Mouse (Mus musculus): ENCODE data around the gene Mymk. TPM values are rescaled to one million over a fixed set of nuclear protein-coding genes. Genes with fewer than 3 reads are reported as not detected.

Gene Mymk
- polyA plus RNA-seq, 1 experiment from 2014 or later = 0.29 TPM

DNA sequence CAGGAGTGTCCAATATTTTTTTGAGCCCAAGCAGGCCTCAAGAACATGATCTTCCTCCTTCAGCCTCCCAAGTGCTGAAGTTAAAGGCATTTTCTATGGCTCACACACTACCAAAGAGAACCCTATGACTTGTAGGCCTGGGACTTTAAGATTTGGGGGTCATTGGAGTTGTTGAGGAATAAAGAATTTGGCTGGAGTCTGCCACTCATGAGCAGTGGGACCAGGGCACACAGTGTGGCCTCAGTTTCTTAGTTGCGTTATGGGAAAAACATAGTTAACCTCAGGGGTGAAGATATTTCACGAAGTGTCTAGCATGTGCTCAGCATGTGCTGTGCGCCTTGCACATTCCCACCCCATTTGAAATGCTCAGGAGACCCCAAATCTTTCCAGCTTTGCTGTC lies 45.6 kb downstream of the Mymk start:
- Histone ChIP-seq H3K36me3 (peaks cover 6% of the 10 kb centered on the region; the same call in 1 of the 2 replicates), H3K9me3 (no peaks in the 10 kb centered on the region), H3K4me3 (no peak overlapping the region), H3K4me1 (replicated peaks) (peaks cover 20% of the 10 kb centered on the region), H3K27me3 (ENCODE audit: insufficient read depth, poor library complexity, severe bottlenecking) (peaks cover 36% of the 10 kb centered on the region), H3K27ac (no peak overlapping the region)
- 97% methylated on average over 3 of the region's 3 CpGs for WGBS
- DNase-seq (ENCODE audit: low spot score) = no peak

DNA sequence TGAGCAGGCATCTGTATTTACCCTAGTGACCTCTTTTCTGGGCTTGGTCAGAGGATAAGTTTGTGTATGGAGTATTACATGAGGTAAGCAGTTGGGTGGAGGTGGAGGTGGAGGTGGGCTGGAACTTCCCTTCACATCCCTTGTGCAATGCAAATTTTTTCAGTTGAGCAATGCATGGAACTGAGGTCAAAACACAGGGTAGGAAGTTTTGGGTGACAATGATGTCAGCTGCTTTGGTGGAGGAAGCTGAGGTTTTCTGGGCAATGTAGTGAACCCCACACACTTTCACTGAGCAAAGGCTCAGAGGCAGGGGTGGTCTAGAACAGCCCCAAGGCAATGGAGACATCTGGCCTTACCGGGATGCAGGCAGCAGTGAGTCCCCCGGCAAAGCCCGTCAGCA lies 46.4 kb downstream of the Mymk start:
- Histone ChIP-seq H3K36me3 (peaks cover 11% of the 10 kb centered on the region), H3K27me3 (ENCODE audit: insufficient read depth, poor library complexity, severe bottlenecking) (peaks cover 35% of the 10 kb centered on the region), H3K4me3 (no peak overlapping the region), H3K9me3 (no peaks in the 10 kb centered on the region), H3K4me1 (replicated peaks) (peaks cover 20% of the 10 kb centered on the region), H3K27ac (no peak overlapping the region)
- WGBS = 88% methylated on average over 3 of the region's 3 CpGs
- DNase-seq (ENCODE audit: low spot score) = no peak

DNA sequence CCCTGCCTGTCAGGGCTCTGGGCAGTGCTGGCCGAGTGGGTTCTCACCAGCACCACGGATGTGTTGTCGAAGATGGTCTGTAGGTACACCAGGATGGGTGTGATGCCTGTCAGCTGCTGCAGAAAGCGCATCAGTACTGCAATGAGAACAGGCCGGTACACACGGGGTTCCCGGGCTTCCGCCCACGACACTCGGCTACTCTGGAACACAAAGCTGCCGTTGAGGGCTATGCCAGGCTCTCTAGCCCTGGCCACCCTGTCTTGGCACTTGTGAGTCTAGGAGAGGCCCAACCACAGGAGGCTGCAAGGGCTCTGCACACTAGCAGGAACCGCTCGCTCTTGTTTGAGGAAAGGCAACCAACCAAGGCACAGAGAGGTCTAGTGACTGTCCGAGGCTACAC lies 47.8 kb downstream of the Mymk start:
- no peak for DNase-seq (ENCODE audit: low spot score)
- WGBS = 86% methylated on average over 14 of the region's 14 CpGs
- Histone ChIP-seq H3K27me3 (ENCODE audit: insufficient read depth, poor library complexity, severe bottlenecking) (peaks cover 22% of the 10 kb centered on the region), H3K9me3 (no peaks in the 10 kb centered on the region), H3K4me1 (replicated peaks) (peaks cover 20% of the 10 kb centered on the region), H3K4me3 (no peak overlapping the region), H3K36me3 (peaks cover 26% of the 10 kb centered on the region), H3K27ac (peak overlapping the region; percentile 31; the same call in 1 of the 2 replicates)

DNA sequence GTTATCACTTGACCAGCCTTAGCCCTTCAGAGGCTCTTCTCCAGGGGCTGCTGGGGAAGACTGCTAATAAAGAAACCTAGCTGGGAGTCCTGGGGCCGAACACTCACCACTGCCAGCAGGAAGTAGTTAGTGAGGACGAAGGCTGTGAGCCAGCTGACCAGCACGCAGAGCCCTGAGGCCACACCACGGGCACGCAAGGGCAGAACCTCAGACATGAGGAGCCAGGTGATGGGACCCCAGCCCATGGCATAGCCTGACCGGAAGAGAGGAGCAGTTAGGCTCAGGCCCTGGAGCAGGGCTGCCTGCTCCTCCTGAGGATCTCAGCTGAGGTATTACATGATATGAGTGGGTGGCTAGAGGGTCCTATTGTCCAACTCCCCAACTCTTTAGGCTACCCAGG lies 49.4 kb downstream of the Mymk start:
- Histone ChIP-seq H3K4me1 (replicated peaks) (peaks cover 13% of the 10 kb centered on the region), H3K27me3 (ENCODE audit: insufficient read depth, poor library complexity, severe bottlenecking) (peaks cover 12% of the 10 kb centered on the region), H3K9me3 (no peaks in the 10 kb centered on the region), H3K36me3 (peaks cover 41% of the 10 kb centered on the region), H3K27ac (no peak overlapping the region), H3K4me3 (no peak overlapping the region)
- 74% methylated on average over 6 of the region's 6 CpGs for WGBS
- no peak for DNase-seq (ENCODE audit: low spot score)

- 90% methylated on average over 1 of the region's 1 CpGs for WGBS
- H3K9me3 ChIP-seq = no peaks in the 10 kb centered on the region
- DNase-seq (ENCODE audit: low spot score) = no peak
- 0 out of 2 replicates have a peak, but pooled peaks cover 2% of the 10 kb centered on the region for H3K4me1 ChIP-seq (replicated peaks)
- H3K4me3 ChIP-seq = no peak overlapping the region
- peaks cover 56% of the 10 kb centered on the region for H3K36me3 ChIP-seq
- H3K27ac ChIP-seq = no peak overlapping the region
- H3K27me3 ChIP-seq (ENCODE audit: insufficient read depth, poor library complexity, severe bottlenecking) = peaks cover 2% of the 10 kb centered on the region
Observed at GRCm38 (mm10) chr2:27021103-27021502, 50.9 kb downstream of the Mymk start.

- 0 out of 2 replicates have a peak, but pooled peaks cover under 1% of the 10 kb centered on the region for H3K27me3 ChIP-seq (ENCODE audit: insufficient read depth, poor library complexity, severe bottlenecking)
- H3K4me3 ChIP-seq = no peak overlapping the region
- WGBS = 88% methylated on average over 2 of the region's 2 CpGs
- H3K9me3 ChIP-seq = no peaks in the 10 kb centered on the region
- H3K4me1 ChIP-seq (replicated peaks) = 0 out of 2 replicates have a peak, but pooled peaks cover 2% of the 10 kb centered on the region
- H3K27ac ChIP-seq = no peak overlapping the region
- peaks cover 72% of the 10 kb centered on the region for H3K36me3 ChIP-seq
- no peak for DNase-seq (ENCODE audit: low spot score)
Observed at GRCm38 (mm10) chr2:27019530-27019929, 52.4 kb downstream of the Mymk start.

- Histone ChIP-seq H3K4me1 (replicated peaks) (no peaks in the 10 kb centered on the region), H3K4me3 (no peak overlapping the region), H3K27ac (no peak overlapping the region), H3K36me3 (peaks cover 85% of the 10 kb centered on the region), H3K9me3 (no peaks in the 10 kb centered on the region), H3K27me3 (ENCODE audit: insufficient read depth, poor library complexity, severe bottlenecking) (no peaks in the 10 kb centered on the region)
- 56% methylated on average over 5 of the region's 5 CpGs for WGBS
- DNase-seq (ENCODE audit: low spot score) = peak; percentile 71
Observed at GRCm38 (mm10) chr2:27017802-27018201, 54.2 kb downstream of the Mymk start.

Other genes with a start within 250 kb of the Mymk start
- not detected in 2 replicates for gene Abo, start 207.2 kb downstream of the Mymk start, polyA plus RNA-seq (2016; fragmentation: Nextera tagmentation; extraction: Ambion mirVana)
- gene Surf6, start 169.3 kb downstream of the Mymk start, polyA plus RNA-seq (2016; fragmentation: Nextera tagmentation; extraction: Ambion mirVana) = 30.8 and 33.4 TPM in 2 replicates
- 111 and 130 TPM in 2 replicates for gene Med22, start 161.5 kb downstream of the Mymk start, polyA plus RNA-seq (2016; fragmentation: Nextera tagmentation; extraction: Ambion mirVana)
- gene Rpl7a, start 161.4 kb downstream of the Mymk start, polyA plus RNA-seq (2016; fragmentation: Nextera tagmentation; extraction: Ambion mirVana) = 566 and 674 TPM in 2 replicates
- gene Surf2, start 155.8 kb downstream of the Mymk start, polyA plus RNA-seq (2016; fragmentation: Nextera tagmentation; extraction: Ambion mirVana) = 53.2 and 58.0 TPM in 2 replicates
- gene Surf1, start 155.6 kb downstream of the Mymk start, polyA plus RNA-seq (2016; fragmentation: Nextera tagmentation; extraction: Ambion mirVana) = 47.4 and 53.6 TPM in 2 replicates
- gene Surf4, start 138.3 kb downstream of the Mymk start, polyA plus RNA-seq (2016; fragmentation: Nextera tagmentation; extraction: Ambion mirVana) = 155 and 158 TPM in 2 replicates
- 0.09 and 0.30 TPM in 2 replicates for gene Stkld1, start 138.1 kb downstream of the Mymk start, polyA plus RNA-seq (2016; fragmentation: Nextera tagmentation; extraction: Ambion mirVana)
- gene Rexo4, start 107.8 kb downstream of the Mymk start, polyA plus RNA-seq (2016; fragmentation: Nextera tagmentation; extraction: Ambion mirVana) = 47.4 and 56.1 TPM in 2 replicates
- not detected in 2 replicates for gene Adamts13, start 98.8 kb downstream of the Mymk start, polyA plus RNA-seq (2016; fragmentation: Nextera tagmentation; extraction: Ambion mirVana)
- gene Cacfd1, start 62.3 kb downstream of the Mymk start, polyA plus RNA-seq (2016; fragmentation: Nextera tagmentation; extraction: Ambion mirVana) = 93.2 and 96.9 TPM in 2 replicates
- 2.8 and 3.1 TPM in 2 replicates for gene Slc2a6, start 44.2 kb downstream of the Mymk start, polyA plus RNA-seq (2016; fragmentation: Nextera tagmentation; extraction: Ambion mirVana)
- 4.0 and 7.0 TPM in 2 replicates for gene Adamtsl2, start 7.2 kb upstream of the Mymk start, polyA plus RNA-seq (2016; fragmentation: Nextera tagmentation; extraction: Ambion mirVana)
- 0.26 TPM in 2 replicates for gene Fam163b, start 70.3 kb upstream of the Mymk start, polyA plus RNA-seq (2016; fragmentation: Nextera tagmentation; extraction: Ambion mirVana)
- gene Dbh, start 93.1 kb upstream of the Mymk start, polyA plus RNA-seq (2016; fragmentation: Nextera tagmentation; extraction: Ambion mirVana) = 4.3 and 4.9 TPM in 2 replicates
- gene Sardh, start 176.2 kb upstream of the Mymk start, polyA plus RNA-seq (2016; fragmentation: Nextera tagmentation; extraction: Ambion mirVana) = 1.9 and 3.9 TPM in 2 replicates

All from hindbrain, embryonic 10.5 days (tissue).